Mouse (Mus musculus): ENCODE data around the gene Sirt7.

DNA sequence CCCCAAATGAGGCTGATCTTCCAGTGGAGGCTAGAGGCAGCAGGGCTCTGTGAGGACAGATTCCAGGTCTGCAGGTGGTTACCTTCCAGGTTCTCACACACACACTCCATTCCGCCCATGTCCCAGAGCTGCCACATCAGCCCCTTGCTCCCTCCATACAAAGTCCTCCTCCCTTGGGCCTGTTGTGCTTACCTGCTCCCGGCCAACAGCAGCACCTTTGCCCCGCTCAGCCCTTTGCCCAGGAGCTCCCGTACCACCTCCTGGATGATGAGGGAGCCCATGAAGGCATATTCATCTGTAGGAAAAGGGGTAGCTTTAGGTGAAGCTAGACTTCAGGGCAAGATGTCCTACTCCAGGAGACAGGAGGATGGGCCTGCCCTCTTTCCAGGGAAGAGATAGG, 32.3 kb upstream of the Sirt7 start:
- TF ChIP-seq CTCF (IDR thresholded peaks at IDR 0.05; ENCODE audit: extremely low read depth, insufficient read depth, insufficient read length, insufficient replicate concordance) (no peak), POLR2A (IDR thresholded peaks at IDR 0.05; ENCODE audit: low read depth, low read length) (no peak)

Measured in spleen, adult 2 months (tissue).